Mouse (Mus musculus) mature B cell (primary cell): ENCODE data around the gene Wasl.

Experiments
- in situ Hi-C: fragments of 300-500 bp; cut with MboI; formaldehyde crosslinking; loops from 2 replicates; pipeline ENCODE4 v1.14.3; 2019

Gene Wasl

GRCm38 (mm10) chr6:24605631-24606030 lies 59.2 kb downstream of the Wasl start:
- in situ Hi-C loops = no loop called here

- in situ Hi-C loops = no loop called here
Measured at GRCm38 (mm10) chr6:24604289-24604688, 60.5 kb downstream of the Wasl start.

GRCm38 (mm10) chr6:24602993-24603392 lies 61.8 kb downstream of the Wasl start:
- in situ Hi-C loops = no loop called here

GRCm38 (mm10) chr6:24602351-24602750 lies 62.5 kb downstream of the Wasl start:
- in situ Hi-C loops = no loop called here

- in situ Hi-C loops = no loop called here
Measured at GRCm38 (mm10) chr6:24601668-24602067, 63.1 kb downstream of the Wasl start.

GRCm38 (mm10) chr6:24600726-24601125 lies 64.1 kb downstream of the Wasl start:
- in situ Hi-C loops = no loop called here

GRCm38 (mm10) chr6:24600134-24600533 lies 64.7 kb downstream of the Wasl start:
- in situ Hi-C loops = no loop called here

- in situ Hi-C loops = no loop called here
Measured at GRCm38 (mm10) chr6:24599639-24600038, 65.2 kb downstream of the Wasl start.

GRCm38 (mm10) chr6:24599179-24599578 lies 65.6 kb downstream of the Wasl start:
- in situ Hi-C loops = no loop called here

- in situ Hi-C loops = no loop called here
Measured at GRCm38 (mm10) chr6:24597500-24597899, 67.3 kb downstream of the Wasl start, which contains the start of gene Lmod2. Lmod2 (plus strand) TSS chr6:24597762.

- in situ Hi-C loops = no loop called here
Measured at GRCm38 (mm10) chr6:24591525-24592218, 73.1 kb downstream of the Wasl start.

GRCm38 (mm10) chr6:24590282-24590681 lies 74.5 kb downstream of the Wasl start:
- in situ Hi-C loops = no loop called here

GRCm38 (mm10) chr6:24586885-24587284 lies 77.9 kb downstream of the Wasl start:
- in situ Hi-C loops = no loop called here

- in situ Hi-C loops = no loop called here
Measured at GRCm38 (mm10) chr6:24585431-24586310, 79.1 kb downstream of the Wasl start.

GRCm38 (mm10) chr6:24583456-24583855 lies 81.4 kb downstream of the Wasl start:
- in situ Hi-C loops = no loop called here

- in situ Hi-C loops = no loop called here
Measured at GRCm38 (mm10) chr6:24573319-24573718, 91.5 kb downstream of the Wasl start.

GRCm38 (mm10) chr6:24572431-24572830 lies 92.4 kb downstream of the Wasl start:
- in situ Hi-C loops = no loop called here

- in situ Hi-C loops = no loop called here
Measured at GRCm38 (mm10) chr6:24571126-24571525, 93.7 kb downstream of the Wasl start.

- in situ Hi-C loops = no loop called here
Measured at GRCm38 (mm10) chr6:24570278-24570677, 94.5 kb downstream of the Wasl start.

- in situ Hi-C loops = no loop called here
Measured at GRCm38 (mm10) chr6:24569711-24570110, 95.1 kb downstream of the Wasl start.

- in situ Hi-C loops = no loop called here
Measured at GRCm38 (mm10) chr6:24568963-24569362, 95.8 kb downstream of the Wasl start.

GRCm38 (mm10) chr6:24564886-24565285 lies 99.9 kb downstream of the Wasl start:
- in situ Hi-C loops = no loop called here

- in situ Hi-C loops = no loop called here
Measured at GRCm38 (mm10) chr6:24564081-24564480, 100.7 kb downstream of the Wasl start.
